Mouse (Mus musculus): ENCODE results near the gene Izumo2.
A peak's percentile ranks its signal among the peaks of the same experiment; 100 is the strongest.

Izumo2 gene

DNA sequence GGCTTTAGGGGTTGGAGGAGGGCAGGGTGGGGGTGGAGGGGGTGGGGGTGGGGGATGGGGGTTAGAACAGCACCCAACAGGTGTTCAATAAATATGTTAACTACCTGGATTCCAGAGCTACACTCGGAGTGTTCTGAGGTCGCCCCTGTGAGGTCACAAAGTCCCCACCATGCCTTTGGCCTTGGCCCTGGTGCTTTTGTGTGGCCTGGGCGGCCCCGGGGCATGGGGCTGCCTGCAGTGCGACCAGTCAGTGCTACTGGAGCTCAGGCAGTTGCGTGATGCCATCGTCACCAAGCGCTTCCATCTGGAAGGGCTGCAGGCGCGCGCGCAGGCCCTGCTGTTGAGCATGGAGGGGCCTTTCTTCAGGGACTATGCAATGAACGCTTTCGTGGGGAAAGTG lies at the start of gene Izumo2:
TSS of gene Izumo2 (plus strand) at position 169 of the 400 bp plus-strand sequence.
- no peak for DNase-seq

DNA sequence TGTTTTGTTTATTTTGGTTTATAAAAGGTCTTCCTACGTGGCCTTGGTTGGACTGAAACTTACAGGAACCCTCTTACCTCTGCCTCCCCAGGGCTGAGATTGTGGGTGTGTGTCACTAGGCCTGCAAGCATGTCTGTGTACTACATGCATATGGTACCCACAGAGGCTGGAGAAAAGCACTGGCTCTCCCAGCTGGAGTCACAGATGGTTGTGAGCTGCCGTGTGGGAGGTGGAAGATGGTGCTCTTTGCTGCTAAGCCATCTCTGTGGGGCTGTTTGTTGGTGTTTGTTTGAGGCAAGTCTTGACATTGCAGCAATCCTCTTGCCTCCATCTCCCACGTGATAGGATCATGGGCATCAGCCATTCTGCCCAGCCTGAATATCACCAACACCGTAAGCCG lies 47.3 kb upstream of the Izumo2 start:
- DNase-seq = no peak

DNA sequence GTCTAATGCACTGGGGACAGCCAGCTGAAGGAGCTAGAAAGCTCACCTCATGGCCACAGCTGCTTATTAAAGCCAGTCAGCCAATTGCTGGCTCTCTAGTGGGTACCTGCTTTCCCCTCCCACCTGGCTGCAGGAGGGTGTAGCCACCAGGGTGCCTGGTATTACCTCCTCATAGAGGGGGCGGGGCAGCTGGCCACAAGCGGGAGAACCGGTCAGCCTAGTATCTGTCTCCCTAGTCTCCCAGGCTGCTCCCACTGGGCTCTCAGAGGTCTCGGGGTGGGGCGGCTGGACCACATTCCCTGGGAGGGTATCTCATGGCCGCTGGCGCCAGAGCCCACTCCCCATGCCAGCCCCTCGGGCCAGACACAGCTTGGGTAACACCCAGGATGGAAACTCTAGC lies 46.4 kb upstream of the Izumo2 start:
- peak; percentile 75 to 86 for DNase-seq

DNA sequence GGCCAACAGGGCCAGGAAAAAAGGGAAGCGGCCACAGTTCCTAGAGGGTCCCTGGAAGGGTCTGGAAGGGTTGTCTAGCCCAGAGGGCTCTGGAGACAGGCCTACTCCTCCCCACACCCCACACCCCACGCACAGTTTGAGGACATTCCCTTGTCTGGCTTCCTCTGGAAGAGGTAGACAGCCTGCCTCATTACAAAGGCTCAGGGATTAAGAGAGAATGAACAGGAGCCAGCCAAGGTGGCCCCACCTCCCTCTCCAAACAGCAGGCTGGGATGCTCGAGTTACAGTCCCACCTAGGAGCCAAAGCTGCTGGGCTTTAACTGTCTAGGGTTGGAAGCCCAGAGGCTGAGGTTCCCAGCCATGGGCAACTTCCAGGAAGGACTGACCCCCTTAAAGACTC lies 46.0 kb upstream of the Izumo2 start:
- no peak for DNase-seq

DNA sequence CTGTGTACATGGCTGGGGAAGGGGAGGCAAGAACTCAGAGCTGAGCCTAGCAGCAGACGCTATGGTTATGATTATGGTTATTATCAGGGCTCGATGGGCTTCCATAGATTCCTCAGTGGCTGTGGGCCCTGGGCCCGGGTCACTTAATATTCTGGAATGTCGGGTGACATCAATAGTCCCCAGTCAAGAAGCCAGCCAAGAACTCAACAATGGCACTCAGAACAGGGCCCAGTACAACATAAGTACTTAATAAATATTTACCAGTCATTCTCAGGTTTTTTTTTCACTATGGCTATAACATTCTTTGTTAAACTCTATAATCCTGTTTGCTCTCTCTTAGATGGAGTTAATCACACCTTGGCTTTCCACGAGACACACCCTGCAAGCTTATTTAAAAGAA lies 45.0 kb upstream of the Izumo2 start:
- DNase-seq = no peak

DNA sequence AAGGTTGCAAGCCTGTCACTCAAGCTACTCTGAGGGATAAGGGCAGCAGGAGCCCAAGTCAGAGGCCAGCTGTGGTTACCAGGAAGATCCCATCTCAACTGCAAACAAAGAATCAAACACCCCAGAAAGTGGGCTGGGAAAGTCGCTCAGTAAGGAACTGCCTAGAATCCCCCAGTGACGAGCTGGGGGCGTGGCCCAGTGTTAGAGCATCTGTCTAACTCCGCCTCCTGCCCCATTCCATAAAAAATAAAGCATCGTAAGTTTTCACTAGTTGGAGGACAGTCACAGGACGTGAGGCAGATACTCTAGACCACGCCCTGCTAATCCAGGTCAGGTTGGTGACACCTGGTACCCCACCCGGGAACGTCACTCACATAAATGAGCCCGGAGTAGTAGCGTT lies 43.8 kb upstream of the Izumo2 start:
- DNase-seq = no peak

DNA sequence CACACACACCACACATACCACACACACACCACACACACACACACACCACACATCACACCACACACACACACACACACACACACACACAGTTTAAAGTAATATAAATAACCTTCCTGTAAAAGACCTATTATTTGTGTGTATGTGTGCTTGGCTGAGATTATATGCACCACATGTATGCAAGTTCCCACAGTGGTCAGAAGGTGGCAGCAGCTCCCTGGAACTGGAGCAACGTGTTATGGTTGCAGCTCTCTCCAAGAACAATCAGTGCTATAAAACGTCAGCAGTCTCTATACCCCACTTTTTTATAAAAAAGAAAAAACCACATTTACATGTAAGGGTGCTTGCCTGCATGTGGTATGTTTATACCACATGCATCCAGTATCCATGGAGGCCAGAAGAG lies 42.1 kb upstream of the Izumo2 start:
- no peak for DNase-seq

DNA sequence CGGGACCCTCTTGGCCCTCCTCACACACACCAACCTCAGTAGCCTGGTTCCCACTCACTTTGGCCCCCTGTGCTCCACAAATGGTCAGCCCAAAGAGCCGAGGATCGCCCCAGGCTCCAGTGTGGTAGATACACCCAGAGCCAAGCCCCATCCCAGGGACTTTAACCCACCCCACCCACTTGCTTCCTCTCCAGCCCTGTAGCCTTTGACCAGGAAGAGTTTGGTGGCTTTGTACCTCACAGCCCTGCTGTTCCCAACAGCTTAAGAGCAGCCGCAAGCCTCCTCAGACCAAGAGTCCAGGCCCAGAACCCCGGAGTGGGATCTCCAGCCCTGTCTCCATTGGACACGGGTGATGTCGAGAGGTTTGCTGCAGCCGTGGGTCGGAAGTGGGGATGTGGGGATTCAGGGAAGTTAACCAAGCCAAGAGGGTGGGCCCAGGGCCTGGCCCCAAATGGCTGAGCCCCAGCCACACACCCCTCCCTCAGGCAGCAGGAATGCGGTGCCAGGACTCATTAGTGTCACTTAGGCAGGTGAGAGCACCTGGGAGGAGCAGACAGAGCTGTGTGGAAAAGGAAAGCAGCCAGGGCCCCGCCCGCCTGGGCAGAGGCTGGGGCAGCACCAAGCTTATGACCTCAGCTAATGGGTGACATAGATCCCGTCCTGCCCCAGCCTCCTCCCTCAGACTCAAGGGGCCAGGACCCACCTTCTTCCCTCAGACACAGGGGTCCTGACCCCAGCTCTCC lies 40.4 kb upstream of the Izumo2 start:
- DNase-seq = peak; percentile 10 to 72

DNA sequence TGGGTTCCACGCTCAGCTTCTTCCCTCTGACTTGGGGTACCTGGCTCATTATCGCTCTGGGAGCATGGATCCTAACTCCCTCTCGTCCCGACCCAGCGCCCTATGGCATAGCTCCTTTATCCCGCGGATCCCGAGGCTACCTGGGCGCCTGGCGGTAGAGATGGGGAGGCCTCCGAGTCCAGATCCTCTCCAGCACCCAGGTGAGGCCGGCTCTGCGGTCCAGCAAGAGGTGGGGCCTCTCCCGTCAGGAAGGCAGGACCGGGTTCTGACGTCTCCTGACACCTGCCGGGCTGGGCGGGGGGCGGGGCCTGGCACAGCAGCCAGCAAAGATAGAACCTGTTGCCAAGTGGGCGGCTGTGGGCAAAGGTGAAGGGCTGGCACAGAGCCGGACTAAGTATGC lies 39.4 kb upstream of the Izumo2 start:
- DNase-seq = peak; percentile 78 to 93

DNA sequence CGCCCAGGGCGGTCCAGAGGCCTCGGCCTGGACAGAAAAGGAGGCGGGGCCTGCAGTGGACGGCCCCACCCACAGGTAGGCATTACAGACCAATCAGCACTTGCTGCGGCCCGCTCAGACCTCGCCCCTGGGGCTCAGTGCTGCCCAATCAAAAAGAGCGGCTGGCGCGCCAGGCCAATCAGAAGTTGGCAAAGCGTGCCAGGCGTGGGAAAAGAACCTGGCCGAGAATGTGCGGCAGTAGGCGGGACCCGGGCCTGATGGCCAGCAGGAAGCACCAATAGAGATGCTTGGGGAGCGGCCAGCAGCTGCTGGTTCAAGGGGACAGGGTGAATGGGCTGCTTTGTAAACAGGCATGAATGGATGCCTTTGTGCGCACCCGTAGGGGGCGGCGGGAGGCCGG lies 37.7 kb upstream of the Izumo2 start, which contains the start of gene Myh14:
TSS of gene Myh14 (minus strand) at position 41 of the 400 bp plus-strand sequence.
- DNase-seq = peak; percentile 92 to 98

DNA sequence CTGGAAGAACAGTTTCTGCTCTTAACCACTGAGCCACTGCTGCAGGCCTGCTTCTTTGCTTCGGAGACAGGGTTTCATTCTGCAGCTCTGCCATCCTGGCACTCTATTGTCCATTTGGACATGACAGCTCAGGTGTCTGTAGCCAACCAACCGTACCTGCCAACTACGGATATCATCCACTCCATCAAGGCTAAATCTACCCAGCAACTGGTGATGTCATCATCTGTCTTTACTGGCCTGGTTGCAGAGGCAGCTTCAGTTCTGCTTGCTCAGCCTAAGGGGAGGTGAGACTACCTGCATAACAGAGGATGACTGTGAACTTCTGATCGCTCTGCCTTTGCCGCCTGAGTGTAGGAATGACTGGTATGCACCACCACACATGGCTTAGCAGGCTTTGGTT lies 36.3 kb upstream of the Izumo2 start:
- peak; percentile 69 to 78 for DNase-seq

DNA sequence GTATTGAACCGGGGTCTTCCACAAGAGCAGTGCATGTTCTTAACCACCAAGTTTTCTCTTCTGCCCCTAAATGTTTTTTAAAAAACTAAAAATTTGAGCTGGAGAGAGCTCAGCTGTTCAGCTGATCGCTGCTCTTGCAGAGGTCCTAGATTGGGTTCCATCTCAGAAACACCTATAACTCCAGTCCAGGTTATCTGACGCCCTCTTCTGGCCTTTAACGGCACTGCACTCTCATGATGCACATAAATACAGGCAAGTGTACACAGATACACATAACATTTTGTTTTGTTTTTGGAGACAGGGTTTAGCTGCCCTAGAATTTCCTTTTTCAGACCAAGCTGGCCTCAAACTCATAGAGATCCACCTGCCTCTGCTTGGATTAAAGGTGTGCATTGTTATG lies 34.0 kb upstream of the Izumo2 start:
- no peak for DNase-seq

DNA sequence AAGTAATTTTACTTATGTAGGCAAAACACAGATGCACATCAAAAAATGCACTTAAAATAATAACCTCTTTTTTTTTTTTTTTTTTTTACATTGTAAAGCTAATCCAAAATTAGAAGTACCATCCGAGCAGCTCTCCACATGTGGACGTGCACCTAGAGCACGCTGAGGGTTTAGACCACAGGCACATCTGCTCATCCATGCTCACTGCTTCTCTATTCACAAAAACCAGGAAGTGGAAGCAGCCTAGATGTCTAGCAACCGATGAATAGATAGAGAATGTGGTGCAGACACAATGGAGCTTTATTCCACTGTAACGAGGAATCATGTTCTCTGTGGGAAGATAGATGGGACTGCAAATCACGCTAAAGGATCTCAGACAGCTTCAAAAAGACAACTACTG lies 33.4 kb upstream of the Izumo2 start:
- no peak for DNase-seq

DNA sequence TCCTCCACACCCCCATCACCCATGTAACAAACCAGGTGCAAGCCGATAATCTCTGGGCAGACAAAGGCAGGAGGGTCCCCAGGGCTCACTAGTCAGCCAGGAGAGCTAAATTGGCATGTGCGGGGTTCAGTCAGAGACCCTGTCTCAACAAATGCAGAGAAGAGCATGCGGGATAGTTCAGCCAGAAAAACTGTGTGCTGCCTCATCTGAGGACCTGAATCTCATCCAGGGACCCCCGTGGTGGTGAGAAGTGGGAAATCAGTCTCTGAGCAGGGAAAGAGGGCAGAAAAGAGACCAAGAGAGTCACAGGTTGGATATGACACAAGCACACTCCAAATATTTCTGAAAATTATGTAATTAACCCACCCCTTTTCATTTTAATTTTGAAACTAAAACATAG lies 32.4 kb upstream of the Izumo2 start:
- no peak for DNase-seq

DNA sequence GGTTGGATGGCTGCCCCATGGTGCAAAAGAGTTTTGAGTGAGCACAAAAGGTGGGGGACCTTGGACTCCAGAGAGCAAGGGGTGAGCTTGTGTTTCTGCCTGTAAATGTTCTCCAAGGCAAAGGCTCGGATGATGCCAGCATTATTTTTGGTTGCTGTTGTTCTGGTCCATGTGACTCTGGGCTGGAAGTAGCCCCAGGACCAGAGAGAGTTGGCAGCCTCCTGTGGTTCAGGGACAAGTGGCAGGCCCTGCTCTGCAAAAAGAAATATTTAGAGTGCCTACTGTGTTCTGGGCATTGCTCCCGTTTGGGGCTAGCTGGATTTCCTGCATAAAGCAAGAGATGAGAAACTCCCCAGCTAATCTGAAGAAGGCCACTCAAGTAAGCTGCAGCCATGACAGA lies 31.9 kb upstream of the Izumo2 start:
- peak; percentile 48 to 79 for DNase-seq

DNA sequence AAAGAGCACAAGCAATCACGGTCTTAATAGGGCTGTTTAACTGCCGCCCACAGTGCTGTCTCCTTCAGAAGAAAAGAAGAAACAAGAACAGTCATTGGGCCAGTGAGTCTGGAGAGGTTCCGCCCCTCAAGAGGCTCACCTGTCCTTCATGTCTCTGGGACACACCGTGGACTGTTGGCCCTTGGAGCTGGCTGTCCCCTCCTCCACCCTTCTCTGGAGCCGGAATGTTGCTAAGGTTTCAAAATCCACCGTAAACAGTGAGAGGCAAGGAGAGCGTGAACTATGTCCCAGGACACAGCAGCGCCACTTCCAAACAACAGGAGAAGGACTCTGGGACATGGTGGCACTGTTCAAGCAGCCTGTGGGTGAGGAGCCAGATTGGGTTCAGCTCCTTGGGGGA lies 24.9 kb upstream of the Izumo2 start:
- DNase-seq = peak; percentile 60 to 89

DNA sequence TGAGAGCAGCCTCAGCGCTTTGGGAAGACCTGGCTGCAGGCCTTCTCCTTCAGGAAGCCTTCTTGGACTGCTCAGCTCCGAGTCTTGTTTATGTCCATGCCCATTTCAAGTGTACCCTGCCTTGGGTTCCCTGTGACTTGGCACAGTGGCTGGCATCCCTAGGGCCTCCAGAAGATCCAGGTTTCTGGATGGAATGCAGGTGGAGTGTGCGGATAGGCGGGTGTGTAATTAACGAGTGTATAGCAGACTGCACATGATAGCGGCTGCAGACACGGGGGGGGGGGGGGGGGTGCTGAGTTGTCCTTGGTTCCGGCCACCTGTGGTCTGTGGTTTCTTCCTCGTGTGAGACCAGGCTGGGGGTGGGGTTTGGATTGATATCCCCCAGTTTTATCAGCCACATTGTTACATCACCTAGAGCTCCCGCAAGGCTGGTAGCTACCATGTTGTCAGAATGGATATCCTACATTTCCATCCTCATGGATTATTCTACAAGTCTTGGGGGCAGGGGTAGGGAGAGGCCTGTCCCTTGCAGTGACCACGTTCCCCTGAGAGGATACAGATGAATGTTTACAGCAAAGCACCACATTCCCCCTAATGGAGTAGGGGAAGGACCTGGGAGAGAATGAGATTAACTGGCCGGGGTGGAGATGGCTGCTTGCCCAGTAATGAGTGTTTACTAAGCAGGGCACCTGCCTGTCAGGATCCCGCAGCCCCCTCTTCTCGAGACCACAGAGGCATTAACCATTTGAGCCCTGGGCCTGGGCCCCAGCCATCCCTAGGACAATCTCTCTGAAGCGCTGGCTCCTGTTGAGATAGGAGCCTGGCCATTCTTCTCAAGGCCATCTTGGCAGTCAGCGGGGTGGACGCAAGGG lies 22.8 kb upstream of the Izumo2 start:
- DNase-seq = no peak

DNA sequence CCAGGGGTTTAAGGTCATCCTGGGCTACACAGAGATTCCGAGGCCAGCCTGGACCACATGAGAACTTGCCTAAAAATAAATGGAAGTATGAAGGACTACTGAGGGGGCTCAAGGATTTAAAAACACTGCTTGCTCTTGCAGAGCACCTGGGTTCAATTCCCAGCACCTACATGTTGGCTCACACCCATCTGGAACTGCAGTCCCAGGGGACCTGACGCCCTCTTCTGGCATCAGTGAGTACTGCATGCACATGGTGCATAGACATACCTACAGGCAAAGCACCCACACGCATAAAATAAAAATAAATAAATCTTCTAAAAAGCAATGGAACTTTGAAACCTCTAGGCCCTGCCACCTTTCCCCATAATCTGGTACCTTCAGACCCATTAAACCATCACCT lies 19.7 kb upstream of the Izumo2 start:
- no peak for DNase-seq

DNA sequence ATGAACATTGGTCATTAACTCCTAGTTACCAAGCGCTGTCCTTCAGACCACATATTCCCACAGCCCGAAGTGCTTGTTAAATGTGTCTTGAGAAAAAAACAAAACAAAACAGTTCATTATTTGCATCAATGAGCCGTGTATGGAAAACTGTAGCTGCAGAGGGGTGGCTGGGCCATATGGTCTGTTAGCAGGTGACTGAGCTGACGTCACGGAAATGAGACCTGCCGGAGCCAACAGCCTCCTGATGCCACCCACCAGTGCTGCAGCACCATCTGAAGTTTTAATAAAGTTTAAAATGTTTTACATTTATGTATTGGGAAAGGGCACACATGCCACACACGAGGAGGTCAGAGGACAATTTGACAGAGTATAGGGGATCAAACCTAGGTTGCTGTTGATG lies 19.2 kb upstream of the Izumo2 start:
- DNase-seq = no peak

DNA sequence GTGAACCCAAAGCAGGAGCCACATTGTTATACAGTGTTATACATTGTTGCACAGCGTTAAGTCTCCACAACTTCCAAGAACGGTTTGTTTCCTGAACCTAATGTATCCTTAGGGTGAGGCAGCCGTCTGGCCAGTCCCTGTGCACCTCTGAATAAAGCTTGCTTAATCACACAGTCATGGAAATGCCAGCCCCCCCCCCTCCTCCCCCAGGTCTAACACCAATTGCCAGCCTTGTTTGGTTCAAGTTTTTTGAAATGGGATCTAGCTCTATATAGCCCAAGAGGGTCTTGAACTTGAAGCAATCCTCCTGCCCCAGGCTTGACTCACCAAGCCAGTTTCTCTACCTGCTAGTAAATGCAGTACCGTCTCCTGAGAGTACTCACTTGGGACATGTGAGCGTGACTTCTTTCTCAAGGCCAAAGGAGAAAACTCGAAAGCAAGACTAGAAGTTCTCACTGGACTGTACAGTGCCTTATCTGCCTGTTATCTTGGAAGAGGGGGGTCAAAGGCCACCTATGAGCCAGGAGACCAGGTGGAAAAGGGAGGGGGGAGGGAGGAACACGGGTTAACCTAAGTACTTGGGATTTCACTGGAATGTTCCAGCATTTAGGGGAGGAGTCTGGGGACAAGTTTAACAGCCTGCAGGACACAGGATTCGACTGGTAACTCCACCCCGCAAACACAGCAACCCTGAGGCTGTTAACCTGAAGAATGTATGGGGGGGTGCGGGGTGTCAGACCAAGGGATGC lies 14.9 kb upstream of the Izumo2 start:
- DNase-seq = no peak

DNA sequence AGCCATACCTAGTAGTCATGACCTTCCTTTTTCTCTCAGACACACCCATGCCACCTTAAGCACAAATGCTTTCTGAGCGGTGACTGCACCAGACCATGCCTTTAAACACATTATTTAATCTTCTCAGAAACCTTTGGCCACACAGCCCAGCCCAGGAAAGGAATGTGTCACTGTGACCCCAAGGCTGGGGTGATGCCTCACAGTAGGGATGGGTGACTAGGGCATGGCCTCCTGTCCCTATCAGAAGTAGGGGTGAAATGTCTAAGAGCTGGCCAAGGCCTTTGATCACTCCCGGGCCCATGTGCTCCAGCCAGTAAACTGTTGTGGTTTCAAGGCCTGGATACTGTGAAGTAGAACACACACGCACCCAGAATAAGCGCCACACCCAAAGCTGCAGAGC lies 13.3 kb upstream of the Izumo2 start:
- DNase-seq = no peak

DNA sequence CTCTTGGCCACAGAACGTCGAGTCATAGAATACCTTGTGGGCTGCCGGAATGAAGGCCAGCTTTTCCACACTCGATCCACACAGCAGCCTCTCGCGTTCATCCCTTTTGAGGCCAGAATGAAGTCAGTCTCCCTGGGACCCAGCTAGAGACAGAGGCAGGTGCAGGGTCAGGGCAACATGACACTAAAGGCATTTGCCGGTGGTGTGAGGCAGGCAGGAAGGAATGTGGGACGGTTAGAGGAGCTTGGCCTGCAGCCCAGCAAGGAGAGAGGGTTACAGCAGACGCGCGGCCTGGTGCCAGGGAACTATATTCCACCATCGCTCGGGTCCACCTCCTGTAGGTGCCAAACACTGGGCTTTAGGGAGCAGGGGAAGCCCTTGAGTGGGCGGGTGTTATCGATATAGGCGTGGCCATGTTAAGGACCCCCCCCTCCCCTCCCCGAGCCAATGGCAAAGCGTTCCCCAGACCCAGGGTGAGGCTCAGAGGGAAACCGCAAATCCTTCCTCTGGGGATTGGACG lies 11.3 kb upstream of the Izumo2 start:
- peak; percentile 83 to 89 for DNase-seq

DNA sequence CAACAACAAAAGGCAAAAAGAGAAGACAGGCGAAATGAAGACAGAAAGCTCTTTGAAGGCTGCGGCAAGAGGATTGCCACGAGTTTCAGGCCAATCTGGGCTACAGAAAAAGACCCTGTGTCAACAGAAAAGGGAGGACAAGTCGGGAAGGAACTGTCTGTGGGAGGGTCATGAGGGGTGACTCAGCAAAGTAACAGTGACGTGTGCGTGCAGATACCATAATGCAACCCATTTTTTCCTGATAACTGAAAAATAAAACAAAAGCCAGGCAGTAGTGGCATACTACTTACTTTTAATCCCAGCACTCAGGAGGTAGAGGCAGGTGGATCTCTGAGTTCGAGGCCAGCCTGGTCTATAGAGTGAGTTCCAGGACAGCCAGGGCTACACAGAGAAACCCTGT lies 10.6 kb upstream of the Izumo2 start:
- DNase-seq = no peak

All from kidney, postnatal 25 days (tissue).